Mouse (Mus musculus): ENCODE measurements around the gene Hnrnph3. TPM values are rescaled to one million over a fixed set of nuclear protein-coding genes. Genes with fewer than 3 reads are reported as not detected.

The Hnrnph3 gene
- total and polyA plus RNA-seq, 2 experiments from 2014 or later, result 11.0 to 78.7 TPM

DNA sequence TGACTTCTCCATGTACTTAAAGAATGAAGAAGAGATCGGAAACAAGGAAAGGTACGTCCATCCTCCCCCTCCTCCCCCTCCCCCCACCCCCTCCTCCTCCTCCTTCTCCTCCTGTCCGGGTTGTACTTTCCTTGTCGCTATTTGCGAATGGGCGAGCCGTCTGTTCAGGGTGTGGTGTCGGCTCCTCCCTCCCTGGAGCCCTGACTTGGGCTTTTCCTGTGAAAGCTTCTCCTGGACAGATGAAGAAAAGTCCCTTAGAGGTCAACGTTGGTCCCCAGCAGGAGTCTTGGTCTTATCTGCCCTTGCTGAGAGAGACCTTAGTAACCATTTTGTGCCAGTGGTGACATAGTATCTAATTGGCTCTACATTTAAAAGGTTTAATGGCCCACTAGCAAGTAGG lies 30.0 kb downstream of the Hnrnph3 start:
- Histone ChIP-seq H3K36me3 (ENCODE audit: insufficient read depth, low read length) (peaks cover 80% of the 10 kb centered on the region), H3K9ac (replicated peaks; ENCODE audit: low read length, poor library complexity, severe bottlenecking) (no peak overlapping the region), H3K9me3 (ENCODE audit: low read length) (no peaks in the 10 kb centered on the region), H3K27me3 (ENCODE audit: insufficient read depth, low read length) (no peaks in the 10 kb centered on the region), H3K27ac (ENCODE audit: low read depth, low read length) (no peak overlapping the region), H3K4me3 (ENCODE audit: low read depth, low read length) (no peak overlapping the region), H3K4me2 (ENCODE audit: low read depth, low read length, poor library complexity, severe bottlenecking) (no peak overlapping the region), H3K4me1 (ENCODE audit: insufficient read depth, low read length) (no peaks in the 10 kb centered on the region)
- ATAC-seq (ENCODE audit: low FRiP score), result no peak
- WGBS, result 88% methylated on average over 6 of the region's 9 CpGs
- no peak for TF ChIP-seq CTCF (IDR thresholded peaks at IDR 0.05)
- DNase-seq (ENCODE audit: low spot score), result no peak

DNA sequence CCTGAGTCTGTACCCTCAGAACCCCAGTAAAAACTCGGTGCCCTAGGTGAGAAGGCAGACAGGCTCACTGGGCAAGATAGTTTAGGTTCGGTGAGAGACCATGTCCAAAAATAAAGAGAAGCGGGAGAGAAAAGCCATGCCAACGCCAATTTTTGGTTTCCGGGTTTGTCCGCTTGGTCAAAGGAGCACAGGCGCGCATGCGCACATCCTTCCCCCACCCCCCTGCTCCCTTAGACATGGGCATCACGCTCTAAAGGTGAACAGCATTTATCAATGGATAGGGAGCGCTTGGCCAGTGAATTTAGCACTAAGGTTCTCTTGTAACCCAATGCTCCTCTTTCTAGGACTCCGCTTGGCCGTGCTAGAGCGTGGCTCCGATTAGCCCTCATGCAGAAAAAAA lies 33.4 kb downstream of the Hnrnph3 start:
- H3K27ac ChIP-seq (ENCODE audit: low read depth, low read length), result no peak overlapping the region
- H3K4me1 ChIP-seq (ENCODE audit: insufficient read depth, low read length), result no peaks in the 10 kb centered on the region
- DNase-seq (ENCODE audit: low spot score) (no peak), ATAC-seq (ENCODE audit: low FRiP score) (no peak)
- H3K9me3 ChIP-seq (ENCODE audit: low read length), result no peaks in the 10 kb centered on the region
- no peak overlapping the region for H3K9ac ChIP-seq (replicated peaks; ENCODE audit: low read length, poor library complexity, severe bottlenecking)
- peaks cover 60% of the 10 kb centered on the region for H3K36me3 ChIP-seq (ENCODE audit: insufficient read depth, low read length)
- H3K4me3 ChIP-seq (ENCODE audit: low read depth, low read length), result no peak overlapping the region
- TF ChIP-seq CTCF (IDR thresholded peaks at IDR 0.05), result no peak
- no peaks in the 10 kb centered on the region for H3K27me3 ChIP-seq (ENCODE audit: insufficient read depth, low read length)
- WGBS, result 94% methylated on average over 15 of the region's 15 CpGs
- no peak overlapping the region for H3K4me2 ChIP-seq (ENCODE audit: low read depth, low read length, poor library complexity, severe bottlenecking)

DNA sequence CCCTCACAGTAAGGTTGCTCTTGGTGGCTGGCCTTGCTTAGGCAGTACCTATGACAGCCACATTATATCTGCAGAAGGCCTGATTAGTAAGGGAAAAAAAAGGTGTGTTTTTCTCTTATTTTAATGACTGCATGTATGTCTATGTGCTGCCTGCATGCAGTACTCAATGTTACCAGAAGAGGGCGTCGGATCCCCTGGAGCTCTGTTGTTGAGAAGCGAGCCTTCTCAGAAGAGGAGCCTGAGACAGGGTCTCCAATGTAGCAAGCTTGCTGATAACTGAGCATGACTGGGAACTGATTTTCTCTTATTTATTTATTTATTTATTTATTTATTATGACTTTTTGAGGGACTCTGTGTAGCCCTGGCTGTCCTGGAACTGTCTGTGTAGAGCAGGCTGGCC lies 36.7 kb downstream of the Hnrnph3 start:
- DNase-seq (ENCODE audit: low spot score) (peak; percentile 50), ATAC-seq (ENCODE audit: low FRiP score) (0 out of 2 replicates have a peak, but pooled peaks have one; percentile 25)
- TF ChIP-seq CTCF (IDR thresholded peaks at IDR 0.05), result peak; percentile 75
- Histone ChIP-seq H3K4me3 (ENCODE audit: low read depth, low read length) (no peak overlapping the region), H3K36me3 (ENCODE audit: insufficient read depth, low read length) (peaks cover 45% of the 10 kb centered on the region), H3K27me3 (ENCODE audit: insufficient read depth, low read length) (no peaks in the 10 kb centered on the region), H3K4me1 (ENCODE audit: insufficient read depth, low read length) (no peaks in the 10 kb centered on the region), H3K27ac (ENCODE audit: low read depth, low read length) (no peak overlapping the region), H3K9me3 (ENCODE audit: low read length) (no peaks in the 10 kb centered on the region), H3K9ac (replicated peaks; ENCODE audit: low read length, poor library complexity, severe bottlenecking) (no peak overlapping the region), H3K4me2 (ENCODE audit: low read depth, low read length, poor library complexity, severe bottlenecking) (no peak overlapping the region)
- WGBS, result 16% methylated on average over 3 of the region's 3 CpGs

DNA sequence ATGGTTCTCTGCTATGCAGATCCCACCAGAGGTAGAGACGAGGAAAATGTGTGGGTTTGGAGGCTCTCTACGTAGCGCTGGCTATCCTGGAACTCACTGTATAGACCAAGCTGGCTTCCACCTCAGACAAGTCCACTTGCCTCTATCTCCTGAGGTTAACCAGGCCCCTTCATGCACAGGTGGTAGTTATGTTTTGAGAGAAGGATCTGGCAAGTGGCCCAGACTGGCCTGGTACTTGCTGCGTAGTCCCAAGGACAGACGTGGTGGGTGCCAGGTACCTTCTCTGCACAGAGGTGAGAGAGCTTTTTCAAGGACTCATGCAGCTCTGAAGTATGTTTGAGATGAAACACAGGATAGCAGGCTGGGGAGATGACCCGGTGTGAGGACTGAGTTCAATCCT lies 39.5 kb downstream of the Hnrnph3 start:
- Histone ChIP-seq H3K27me3 (ENCODE audit: insufficient read depth, low read length) (no peaks in the 10 kb centered on the region), H3K4me1 (ENCODE audit: insufficient read depth, low read length) (no peaks in the 10 kb centered on the region), H3K4me3 (ENCODE audit: low read depth, low read length) (no peak overlapping the region), H3K36me3 (ENCODE audit: insufficient read depth, low read length) (peaks cover 21% of the 10 kb centered on the region; the same call in 1 of the 2 replicates), H3K4me2 (ENCODE audit: low read depth, low read length, poor library complexity, severe bottlenecking) (no peak overlapping the region), H3K9ac (replicated peaks; ENCODE audit: low read length, poor library complexity, severe bottlenecking) (no peak overlapping the region), H3K27ac (ENCODE audit: low read depth, low read length) (no peak overlapping the region), H3K9me3 (ENCODE audit: low read length) (no peaks in the 10 kb centered on the region)
- no peak for TF ChIP-seq CTCF (IDR thresholded peaks at IDR 0.05)
- WGBS, result 93% methylated on average over 6 of the region's 6 CpGs
- DNase-seq (ENCODE audit: low spot score), result no peak
- ATAC-seq (ENCODE audit: low FRiP score), result no peak

DNA sequence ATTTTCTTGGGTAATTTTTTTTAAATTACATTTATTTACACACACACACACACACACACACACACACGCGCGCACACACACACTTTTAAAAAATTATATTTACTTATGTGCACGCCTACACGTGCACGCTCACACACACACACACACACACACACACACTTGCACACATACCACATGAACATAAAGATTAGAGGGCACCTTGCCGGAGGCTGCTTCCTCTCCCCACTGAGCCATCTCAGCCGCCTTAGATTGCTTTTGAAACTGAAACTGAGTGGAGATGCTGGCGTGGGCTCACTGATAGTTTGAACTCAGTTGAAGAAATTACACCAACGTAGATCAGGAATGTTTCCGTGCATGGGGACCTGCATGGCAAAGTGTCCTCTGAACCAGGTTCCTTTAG lies 39.9 kb downstream of the Hnrnph3 start:
- Histone ChIP-seq H3K9me3 (ENCODE audit: low read length) (no peaks in the 10 kb centered on the region), H3K27ac (ENCODE audit: low read depth, low read length) (no peak overlapping the region), H3K27me3 (ENCODE audit: insufficient read depth, low read length) (no peaks in the 10 kb centered on the region), H3K4me2 (ENCODE audit: low read depth, low read length, poor library complexity, severe bottlenecking) (no peak overlapping the region), H3K36me3 (ENCODE audit: insufficient read depth, low read length) (peaks cover 17% of the 10 kb centered on the region; the same call in 1 of the 2 replicates), H3K4me3 (ENCODE audit: low read depth, low read length) (no peak overlapping the region), H3K4me1 (ENCODE audit: insufficient read depth, low read length) (no peaks in the 10 kb centered on the region), H3K9ac (replicated peaks; ENCODE audit: low read length, poor library complexity, severe bottlenecking) (no peak overlapping the region)
- WGBS, result 94% methylated on average over 11 of the region's 11 CpGs
- no peak for TF ChIP-seq CTCF (IDR thresholded peaks at IDR 0.05)
- DNase-seq (ENCODE audit: low spot score) (no peak), ATAC-seq (ENCODE audit: low FRiP score) (no peak)

DNA sequence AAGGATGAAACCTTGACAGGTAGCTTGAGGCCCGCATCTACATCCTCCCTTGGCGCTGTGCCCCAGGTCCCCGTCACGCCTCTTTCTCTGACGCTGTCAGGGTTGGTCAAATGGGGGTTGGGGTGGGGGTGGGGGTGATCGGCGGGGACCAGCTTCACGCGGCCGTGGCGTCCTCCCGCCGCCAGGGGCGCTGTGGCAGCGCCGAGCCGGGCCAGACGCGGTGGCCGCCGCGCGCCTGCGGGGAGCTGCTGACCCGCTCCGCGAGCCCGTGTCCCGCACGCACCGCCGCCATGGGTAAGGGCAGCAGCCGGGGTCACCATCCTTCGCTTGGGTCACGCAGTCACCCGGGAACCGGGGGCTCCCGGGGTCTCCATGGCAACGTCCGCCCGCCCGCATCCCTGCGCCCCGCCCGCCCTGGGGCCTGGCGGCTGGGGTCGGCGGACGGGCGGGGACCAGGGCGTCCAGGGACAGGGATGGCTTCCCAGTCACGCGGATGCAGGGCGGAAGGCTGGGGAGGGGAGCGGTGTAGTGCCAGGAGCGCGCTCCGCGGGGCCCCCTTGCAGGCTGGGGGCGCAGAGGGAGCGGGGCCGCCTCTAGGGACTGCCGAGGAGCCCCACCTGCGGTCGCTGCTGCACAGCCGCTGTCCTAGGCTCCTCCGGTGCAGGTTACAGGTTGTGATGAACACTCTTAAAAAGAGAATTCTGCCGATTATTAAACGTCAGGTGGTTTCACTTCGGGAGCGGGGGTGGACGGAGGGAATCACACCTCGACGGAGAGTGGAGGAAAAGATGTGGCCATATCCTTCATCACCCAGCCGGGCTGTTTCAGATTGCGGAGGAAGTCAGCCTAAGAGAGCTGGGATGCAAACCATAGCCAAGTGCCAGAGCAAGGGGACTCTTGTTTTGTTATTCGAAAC lies 43.7 kb downstream of the Hnrnph3 start, which contains the start of gene Rufy2:
Gene Rufy2 (plus strand): TSS at position 185 of the 916 bp plus-strand sequence.
- Histone ChIP-seq H3K9me3 (ENCODE audit: low read length) (no peaks in the 10 kb centered on the region), H3K4me3 (ENCODE audit: low read depth, low read length) (peak within 1 kb of the TSS; percentile 97), H3K4me1 (ENCODE audit: insufficient read depth, low read length) (no peaks in the 10 kb centered on the region), H3K9ac (replicated peaks; ENCODE audit: low read length, poor library complexity, severe bottlenecking) (peak within 1 kb of the TSS; percentile 99), H3K36me3 (ENCODE audit: insufficient read depth, low read length) (peaks cover 8% of the 10 kb centered on the region; the same call in 1 of the 2 replicates), H3K4me2 (ENCODE audit: low read depth, low read length, poor library complexity, severe bottlenecking) (peak within 1 kb of the TSS; percentile 54), H3K27me3 (ENCODE audit: insufficient read depth, low read length) (no peaks in the 10 kb centered on the region), H3K27ac (ENCODE audit: low read depth, low read length) (peak within 1 kb of the TSS; percentile 88)
- peak; percentile 58 for TF ChIP-seq CTCF (IDR thresholded peaks at IDR 0.05)
- DNase-seq (ENCODE audit: low spot score), result peak; percentile 90
- whole genome bisulfite sequencing, result under 1% methylated on average over 60 of the region's 77 CpGs
- ATAC-seq (ENCODE audit: low FRiP score), result peak; percentile 90
